Mouse (Mus musculus): ENCODE measurements around the gene Ctcf.

DNA sequence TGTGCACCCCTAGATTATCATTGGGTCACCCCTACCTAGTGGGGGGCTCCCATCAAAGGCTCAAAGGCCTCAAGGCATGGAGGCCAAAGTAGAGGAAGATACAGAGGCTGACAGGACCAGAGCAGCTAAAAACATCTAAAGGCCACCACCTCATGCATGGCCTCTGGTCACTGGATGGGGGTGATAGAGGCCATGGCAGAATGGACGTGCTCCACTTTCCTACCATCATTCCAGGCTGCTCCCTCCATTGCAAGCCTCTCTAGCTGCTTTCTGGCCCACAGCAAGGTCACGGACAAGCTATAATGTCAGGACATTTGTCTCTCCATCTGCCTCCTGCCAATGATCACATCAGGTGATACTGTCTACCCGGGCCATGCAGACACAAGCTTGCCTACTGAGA is 75.9 kb downstream of the Ctcf start:
- TF ChIP-seq MAX (IDR thresholded peaks at IDR 0.05) (no peak), CTCF (IDR thresholded peaks at IDR 0.05; ENCODE audit: control insufficient read depth, insufficient read depth, insufficient read length) (no peak), USF1 (IDR thresholded peaks at IDR 0.05; ENCODE audit: low read depth) (no peak), MYOG (IDR thresholded peaks at IDR 0.05; ENCODE audit: control insufficient read depth, extremely low read depth, insufficient read length) (no peak), FOSL1 (IDR thresholded peaks at IDR 0.05; ENCODE audit: insufficient read depth, low read length, poor library complexity, severe bottlenecking) (no peak), CEBPB (IDR thresholded peaks at IDR 0.05; ENCODE audit: low read depth) (no peak), MYOD1 (IDR thresholded peaks at IDR 0.05; ENCODE audit: control insufficient read depth, insufficient read length, low read depth) (no peak)
